Mouse (Mus musculus) kidney, postnatal 14 days (tissue): ENCODE measurements at regions not wholly inside any gene's neighbourhood (a gene's known extent, or its start where the extent isn't known, plus 50 kb on each side); places are given as distances from the start of the nearest gene placed in this dataset.
A peak's percentile ranks its signal among the peaks of the same experiment; 100 is the strongest.

Experiments used
- DNase-seq: peaks from one replicate; pipeline ENCODE4 v3.0.0; 2022; ENCODE audit warnings: mixed read lengths

DNA sequence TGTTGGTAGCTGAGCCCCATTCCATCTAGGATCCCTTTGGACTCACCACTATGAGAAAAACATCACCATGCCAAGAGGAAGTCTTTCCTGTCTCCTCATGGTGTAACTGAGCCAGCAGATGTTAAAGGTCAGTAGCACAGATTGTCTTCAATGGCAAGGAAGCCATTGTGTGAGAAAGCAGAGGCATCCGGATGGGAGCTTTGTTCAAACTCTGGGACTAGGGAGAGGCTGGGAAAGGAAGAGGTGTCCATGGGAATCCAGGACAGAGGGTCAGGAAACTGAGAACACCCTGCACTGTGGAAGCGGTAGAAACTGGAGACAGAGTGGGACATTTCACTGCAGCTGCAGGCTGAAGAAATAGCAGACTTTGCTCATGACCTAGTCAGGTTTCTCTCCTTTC, 173.1 kb upstream of the Tnp1 start:
- DNase-seq = peak; percentile 69

DNA sequence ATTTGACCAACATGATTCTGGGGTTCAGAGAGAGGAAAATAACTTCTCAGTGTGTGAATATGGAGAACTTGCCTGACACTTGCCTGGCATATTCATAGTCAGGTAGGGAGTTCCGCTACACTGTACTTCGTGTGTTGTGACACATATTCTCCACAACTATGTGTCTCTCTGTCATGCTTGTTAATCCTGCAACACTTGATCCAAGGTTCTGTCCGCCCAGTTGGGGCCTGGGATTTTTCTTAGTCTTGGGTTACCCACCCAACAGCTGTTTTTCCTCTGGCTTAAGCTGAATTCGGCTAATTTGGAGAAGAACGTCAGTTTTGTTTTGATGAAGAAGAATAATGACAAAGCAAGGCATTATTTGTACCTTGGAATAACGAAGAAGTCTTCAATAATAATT, 168.8 kb upstream of the Tnp1 start:
- DNase-seq = no peak

DNA sequence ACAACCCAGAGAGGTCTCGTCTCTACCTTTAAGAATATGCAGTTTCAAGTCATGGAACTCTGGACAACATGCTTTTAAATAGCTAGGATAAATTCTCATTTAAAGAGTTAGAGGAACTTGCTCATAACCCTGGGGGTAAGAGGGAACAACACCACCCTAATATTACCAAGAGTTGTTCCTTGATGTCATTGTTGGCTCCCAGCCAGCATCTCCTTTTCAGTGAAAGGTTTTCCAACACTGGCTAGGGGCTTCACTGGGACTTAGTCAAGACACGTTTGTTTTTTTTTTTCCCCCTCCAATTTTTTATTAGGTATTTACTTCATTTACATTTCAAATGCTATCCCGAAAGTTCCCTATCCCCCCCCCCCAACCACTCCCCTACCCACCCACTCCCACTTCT, 163.1 kb upstream of the Tnp1 start:
- DNase-seq = no peak

- DNase-seq = no peak
These were observed 161.4 kb upstream of the Tnp1 start for GRCm38 (mm10) chr1:73177076-73177475.

DNA sequence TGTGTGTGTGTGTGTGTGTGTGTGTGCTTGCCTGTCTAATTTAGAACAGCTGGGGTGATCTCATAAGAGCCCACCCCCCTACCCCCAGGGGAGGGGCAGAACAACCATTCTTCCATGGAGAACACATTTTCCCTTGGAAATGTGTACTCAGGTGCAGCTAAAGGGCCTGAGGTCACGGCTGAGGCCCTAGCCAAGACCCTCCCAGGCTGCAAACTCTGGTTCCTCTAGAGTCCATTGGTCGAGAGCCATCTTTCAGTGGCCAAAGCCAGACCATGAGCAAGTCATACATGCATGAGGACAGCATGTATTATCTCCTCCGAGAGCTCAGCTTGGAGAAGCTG, 154.9 kb upstream of the Tnp1 start:
- DNase-seq = no peak

GRCm38 (mm10) chr1:73169929-73170667, 154.4 kb upstream of the Tnp1 start:
- peak; percentile 35 for DNase-seq

DNA sequence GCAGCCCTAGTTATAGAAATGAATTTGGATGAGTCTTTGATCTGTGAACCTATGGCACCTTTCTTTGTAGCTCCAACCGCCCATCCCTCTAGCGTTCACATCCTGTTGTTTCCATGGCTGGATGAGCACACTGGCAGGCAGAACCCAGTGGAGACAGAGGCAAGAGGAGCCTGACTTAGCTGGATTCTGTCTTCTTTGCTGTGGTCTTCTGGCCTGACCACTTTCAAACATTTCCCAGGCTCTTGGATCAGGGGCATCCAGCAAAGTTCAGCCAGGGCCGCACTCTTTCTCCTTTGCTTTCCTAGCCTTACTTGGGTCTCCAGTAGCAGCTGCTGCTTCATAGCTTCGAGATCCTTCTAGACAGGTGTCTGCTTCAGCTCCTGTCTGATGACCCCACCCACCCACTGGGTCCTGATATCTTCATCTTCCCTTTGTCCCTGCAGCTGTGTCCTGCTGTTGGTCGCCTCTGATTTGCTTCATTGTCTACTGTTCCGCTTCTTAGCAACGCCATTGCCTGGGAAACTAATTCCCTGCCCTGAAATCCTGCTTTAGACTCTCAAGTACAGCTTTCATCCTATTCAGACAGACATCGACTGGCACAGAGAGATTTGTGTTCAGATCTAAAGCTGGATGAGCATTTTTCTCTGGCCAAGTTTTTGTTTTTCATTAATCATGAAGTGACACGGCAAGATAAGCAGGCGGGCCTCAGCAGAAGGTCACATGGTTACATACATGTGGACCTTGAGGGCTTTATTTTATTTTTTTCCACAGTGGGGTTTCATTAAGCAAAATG, 153.6 kb upstream of the Tnp1 start:
- no peak for DNase-seq

GRCm38 (mm10) chr1:73160199-73160598, 144.5 kb upstream of the Tnp1 start:
- DNase-seq = no peak

DNA sequence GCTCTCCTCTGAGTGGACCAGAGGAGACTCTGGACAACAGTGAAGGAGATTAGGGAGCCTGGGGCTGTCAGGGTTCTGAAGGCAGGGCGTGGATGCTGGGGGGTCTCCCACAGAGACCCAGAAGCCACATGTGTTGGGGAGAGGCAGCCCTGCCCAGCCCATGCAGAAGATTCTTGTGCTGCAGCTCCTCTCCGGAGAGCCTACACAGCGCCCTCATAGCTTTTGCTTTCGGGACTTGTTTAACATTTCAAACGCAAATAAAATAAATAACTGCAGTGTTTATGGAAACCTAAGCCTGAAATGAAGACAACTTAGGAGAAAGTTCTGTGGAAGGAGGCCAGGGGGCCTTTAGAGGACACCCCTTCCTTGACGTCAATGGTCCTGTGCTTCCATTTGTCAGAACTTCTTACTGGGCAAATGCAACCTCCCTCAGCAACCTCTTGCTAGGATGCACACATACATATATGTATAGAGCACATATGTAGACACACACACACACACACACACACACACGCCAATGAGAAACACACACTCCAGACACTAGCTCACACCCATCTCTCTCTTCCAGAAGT, 143.8 kb upstream of the Tnp1 start:
- DNase-seq = no peak

DNA sequence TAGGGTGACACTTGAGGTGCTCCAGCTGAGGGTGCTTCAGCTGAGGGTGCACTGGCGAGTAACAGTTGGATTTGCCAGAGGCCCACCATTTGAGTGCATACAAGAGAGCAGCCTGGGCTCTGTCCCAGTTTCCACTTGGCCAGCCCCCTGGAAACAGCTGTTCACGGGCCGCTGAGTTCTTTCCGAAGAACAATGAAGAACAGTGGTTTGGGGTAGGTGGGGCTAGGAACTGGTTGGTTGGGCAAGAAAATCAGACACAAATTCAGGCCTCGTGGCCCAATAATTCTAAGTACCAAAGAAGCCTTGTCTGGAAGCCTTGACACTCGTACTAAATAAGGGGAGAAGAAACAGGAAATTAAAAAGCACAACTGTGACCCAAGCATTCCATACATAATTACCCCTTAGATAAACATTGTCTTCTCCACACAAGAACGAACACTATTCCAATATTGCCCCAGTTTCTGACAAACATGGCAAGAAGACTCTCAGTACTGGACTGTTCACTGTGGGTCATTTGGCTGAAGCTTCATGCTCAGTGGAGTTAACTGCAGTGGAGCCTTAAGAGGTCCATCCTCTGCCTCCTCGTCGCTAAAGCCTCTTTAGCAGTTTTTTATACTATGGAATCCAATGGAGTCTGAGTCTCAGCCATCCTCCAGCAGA, 137.9 kb upstream of the Tnp1 start:
- DNase-seq = peak; percentile 51

DNA sequence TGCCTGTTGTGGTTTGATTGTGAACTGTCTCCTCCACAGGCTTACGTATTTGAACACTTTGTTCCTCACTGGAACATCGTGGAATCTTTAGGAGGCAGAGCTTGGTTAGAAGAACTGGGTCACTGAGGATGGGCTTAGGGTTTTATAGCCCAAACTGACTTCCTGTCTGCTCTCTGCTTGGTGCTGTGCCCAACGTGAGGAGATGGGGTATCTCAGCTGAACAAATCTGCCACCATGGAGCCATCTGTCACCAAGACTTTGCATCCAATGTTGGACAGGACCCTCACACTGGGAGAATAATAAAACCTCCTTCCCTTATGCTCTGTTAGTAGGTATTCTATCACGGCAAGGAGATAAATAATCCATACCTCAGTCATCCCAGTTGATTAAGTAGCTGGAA, 134.2 kb upstream of the Tnp1 start:
- no peak for DNase-seq

GRCm38 (mm10) chr1:73142845-73143244, 127.1 kb upstream of the Tnp1 start:
- no peak for DNase-seq

DNA sequence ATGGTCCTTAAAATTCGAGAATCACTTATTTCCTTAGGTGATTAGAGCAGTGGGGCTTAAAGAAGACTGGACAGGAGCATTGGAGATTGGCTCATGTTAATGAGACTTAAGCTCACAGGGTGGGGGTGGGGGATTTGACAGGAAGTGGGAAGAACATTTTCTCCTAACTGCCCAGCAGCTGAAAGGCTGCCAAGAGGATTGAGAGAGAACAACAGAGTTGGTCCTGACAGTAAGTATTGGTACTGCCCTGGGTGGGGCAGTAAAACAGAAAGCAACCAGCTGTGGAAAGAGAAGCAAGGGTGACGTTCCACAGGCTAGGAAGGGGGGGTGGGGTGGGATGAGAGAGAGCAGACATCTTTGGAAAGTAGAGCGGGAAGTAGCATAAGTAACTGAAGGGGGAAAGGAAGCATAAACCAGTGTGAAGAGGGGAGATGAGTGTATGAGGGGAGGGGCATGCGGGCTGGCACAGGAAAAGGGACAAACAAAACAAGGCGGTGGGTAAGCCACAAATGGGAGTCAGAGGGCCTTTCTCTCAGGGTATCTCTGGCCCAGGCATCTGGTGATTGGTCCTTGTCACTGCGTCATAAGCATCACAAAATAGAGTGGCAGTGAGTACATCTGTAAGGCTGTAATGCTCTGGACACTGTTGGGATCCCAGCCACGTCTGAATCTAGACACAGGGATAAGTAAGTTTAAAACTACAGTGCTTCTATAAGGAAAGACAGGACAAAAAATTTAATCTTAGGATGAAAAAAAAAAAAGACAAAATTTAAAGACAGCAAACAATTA, 125.0 kb upstream of the Tnp1 start:
- DNase-seq = peak; percentile 69

DNA sequence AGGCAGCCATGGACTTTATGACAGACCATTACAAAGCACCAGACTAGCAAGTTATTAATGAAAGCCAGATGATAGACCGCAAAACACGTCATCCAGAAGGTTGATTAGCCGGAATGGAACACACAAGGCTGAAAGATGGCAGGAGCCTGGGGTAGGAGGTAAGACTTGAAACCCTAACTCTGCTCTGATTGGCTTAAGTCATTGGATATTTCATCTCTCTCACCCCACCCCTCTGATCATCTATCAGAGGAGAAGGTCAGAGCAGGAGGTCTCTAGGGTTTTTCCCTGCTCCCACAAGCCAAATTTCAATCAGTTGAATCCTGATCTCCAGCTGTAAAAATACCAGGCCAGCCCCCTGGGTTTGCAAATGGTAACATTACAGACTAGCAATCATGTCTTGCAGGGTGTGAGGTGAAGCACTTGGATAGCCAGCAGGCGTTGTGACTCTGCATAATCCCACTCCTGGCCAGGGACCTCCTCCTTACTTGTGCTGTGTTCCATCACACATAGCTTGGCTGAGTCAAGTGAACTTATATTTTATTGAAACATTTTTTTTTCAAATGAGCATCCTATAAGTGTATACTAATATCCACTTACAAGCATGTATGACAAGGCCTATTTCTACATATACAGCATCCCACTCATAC, 114.6 kb upstream of the Tnp1 start:
- no peak for DNase-seq

- no peak for DNase-seq
These were observed 107.3 kb upstream of the Tnp1 start for GRCm38 (mm10) chr1:73123012-73123411.

- DNase-seq = peak; percentile 30
These were observed 103.0 kb upstream of the Tnp1 start for GRCm38 (mm10) chr1:73118661-73119060.

GRCm38 (mm10) chr1:73116526-73116925, 100.8 kb upstream of the Tnp1 start:
- DNase-seq = no peak

DNA sequence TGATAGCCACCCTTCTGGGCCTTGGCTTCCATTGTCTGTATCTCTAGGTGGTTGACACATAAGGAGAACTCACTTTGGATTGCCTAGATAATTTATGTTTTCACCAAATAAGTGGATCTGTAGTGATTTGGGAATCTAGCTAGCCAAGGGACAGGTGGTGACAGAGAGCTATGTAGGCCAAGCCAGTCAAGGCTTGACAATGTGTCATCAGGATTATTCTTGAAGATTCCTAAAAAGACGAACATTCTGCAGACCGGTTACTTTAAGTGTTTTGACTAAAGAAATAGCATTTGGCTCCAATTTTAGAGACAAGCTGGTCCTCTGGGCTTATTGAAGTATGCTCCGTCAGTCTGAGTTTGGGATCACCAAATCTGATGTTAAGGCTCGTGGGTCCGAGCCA, 100.1 kb upstream of the Tnp1 start:
- DNase-seq = no peak

DNA sequence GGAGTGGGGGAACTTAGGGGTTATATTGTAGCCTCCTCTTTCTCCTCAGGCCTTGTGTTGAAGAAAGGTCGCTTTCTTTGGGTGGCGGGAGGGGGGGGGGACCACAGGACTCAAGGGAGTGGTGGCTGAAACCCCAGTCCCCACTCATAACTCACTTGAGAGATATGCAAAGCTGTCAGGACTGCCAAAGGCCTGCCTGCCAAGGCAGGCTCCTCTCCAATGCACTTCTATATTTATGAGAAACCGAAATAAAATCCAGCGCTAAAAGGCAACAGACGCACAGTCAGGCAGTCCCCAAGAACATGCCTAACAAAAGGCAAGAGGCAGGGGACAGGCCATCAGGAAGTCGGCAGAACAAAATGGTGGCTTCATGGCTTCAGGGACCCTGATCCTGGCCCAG, 97.4 kb upstream of the Tnp1 start:
- peak; percentile 33 for DNase-seq

DNA sequence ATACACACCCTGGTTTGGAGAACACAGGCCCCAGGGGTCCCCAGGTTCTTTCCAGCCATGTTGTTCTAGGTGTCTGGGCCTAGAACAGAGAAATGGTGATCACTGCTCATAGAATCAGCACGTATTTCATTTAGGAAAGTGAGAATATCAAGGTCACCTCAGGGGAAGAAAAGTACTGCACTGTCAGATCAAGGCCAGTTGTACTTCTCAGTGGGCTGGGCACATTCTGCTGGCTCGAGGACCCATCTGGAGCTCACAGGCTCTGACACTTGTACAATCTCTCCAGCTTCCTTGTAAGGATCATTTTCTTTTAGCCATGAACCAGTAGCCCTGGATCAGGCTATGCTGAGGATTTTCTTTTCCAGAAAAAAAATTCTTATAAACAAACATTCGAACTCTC, 97.0 kb upstream of the Tnp1 start:
- DNase-seq = no peak

DNA sequence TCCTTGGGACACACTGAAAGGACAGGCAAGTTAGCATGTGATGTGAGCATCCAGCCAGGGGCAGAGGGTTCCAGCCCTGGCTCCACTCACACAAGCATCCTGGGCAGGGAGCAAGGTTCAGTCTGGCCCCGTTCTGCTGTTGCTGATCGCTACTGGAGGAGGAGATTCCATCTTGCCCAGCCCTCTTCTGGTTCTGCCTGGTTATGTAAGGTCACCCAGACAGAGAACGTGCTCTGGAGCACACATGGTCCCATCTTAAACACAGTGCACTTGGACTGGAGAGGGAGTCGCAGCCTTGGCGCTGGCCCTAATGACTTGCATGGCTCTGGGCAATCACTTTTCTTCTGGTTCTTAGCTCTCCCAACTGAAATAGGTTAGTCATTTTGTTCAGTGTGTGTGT, 96.2 kb upstream of the Tnp1 start:
- no peak for DNase-seq

- DNase-seq = peak; percentile 15
These were observed 90.3 kb upstream of the Tnp1 start for GRCm38 (mm10) chr1:73105856-73106463.
